Mouse (Mus musculus) forebrain, postnatal 0 days (tissue): ENCODE results near the gene Lamb3. TPM values are rescaled to one million over a fixed set of nuclear protein-coding genes. Genes with fewer than 3 reads are reported as not detected.

Experiments used
- ATAC-seq: fragments of 200-750 bp; cut with Nextera tagmentation; 2 replicates; pipeline ENCODE4 v1.8.0; 2017; ENCODE audit warnings: mild to moderate bottlenecking, moderate library complexity
- DNase-seq: peaks from one replicate; pipeline ENCODE4 v3.0.0-alpha.2; 2015
- H3K27ac ChIP-seq: fragments of 300-500 bp; sonication (generic); 2 replicates; pipeline ENCODE4 v1.5.1; 2014; ENCODE audit warnings: low read depth, mild to moderate bottlenecking, antibody characterized with exemption, low read length, moderate library complexity, mixed read lengths
- H3K27me3 ChIP-seq: fragments of 300-500 bp; sonication (generic); 2 replicates; pipeline ENCODE4 v1.6.1; 2014; ENCODE audit warnings: mild to moderate bottlenecking, low read length, mixed read lengths; ENCODE audit not compliant: insufficient read depth
- H3K36me3 ChIP-seq: fragments of 300-500 bp; sonication (generic); 2 replicates; pipeline ENCODE4 v1.6.1; 2014; ENCODE audit warnings: mild to moderate bottlenecking, moderate library complexity; ENCODE audit not compliant: insufficient read depth
- H3K4me1 ChIP-seq: fragments of 300-500 bp; sonication (generic); 2 replicates; pipeline ENCODE4 v1.6.1; 2014; ENCODE audit warnings: antibody characterized with exemption; ENCODE audit not compliant: insufficient read depth
- H3K4me2 ChIP-seq: fragments of 300-500 bp; sonication (generic); 2 replicates; pipeline ENCODE4 v1.6.1; 2014; ENCODE audit warnings: low read depth, mild to moderate bottlenecking, moderate library complexity
- H3K4me3 ChIP-seq: fragments of 300-500 bp; sonication (generic); 2 replicates; pipeline ENCODE4 v1.5.1; 2014; ENCODE audit warnings: low read depth, low read length, mixed read lengths
- H3K9ac ChIP-seq: fragments of 300-500 bp; sonication (generic); 2 replicates; pipeline ENCODE4 v1.6.1; 2014; ENCODE audit warnings: mild to moderate bottlenecking
- H3K9me3 ChIP-seq: fragments of 300-500 bp; sonication (generic); 2 replicates; pipeline ENCODE4 v1.6.1; 2016; ENCODE audit warnings: low read length
- CTCF ChIP-seq: sonication (generic); IDR thresholded peaks from 2 replicates; pipeline ENCODE4 v1.5.1; 2016; ENCODE audit warnings: antibody characterized with exemption, control low read depth, low read depth
- WGBS: fragments of 180-500 bp; shearing (Covaris S2); extraction: QIAGEN DNeasy Blood & Tissue Kit; methylation state at CpG from one replicate; pipeline ENCODE4 v1.1.7; 2014; 5-methylcytosine and 5-hydroxymethylcytosine counted together
- polyA plus RNA-seq: library from polyadenylated mRNA; unstranded; fragments of >200 nt; fragmentation: Nextera tagmentation; extraction: Ambion mirVana; gene quantifications from 2 replicates; pipeline ENCODE4 v1.2.1, GENCODE M21; 2015
- total RNA-seq: library from RNA; depleted of rRNA; stranded (reverse); fragments of >200 nt; gene quantifications from 2 replicates; pipeline ENCODE4 v1.2.3, GENCODE M21; 2014

Lamb3 gene
- total and polyA plus RNA-seq, 2 experiments from 2014 or later, result 1.1 to 1.5 TPM

DNA sequence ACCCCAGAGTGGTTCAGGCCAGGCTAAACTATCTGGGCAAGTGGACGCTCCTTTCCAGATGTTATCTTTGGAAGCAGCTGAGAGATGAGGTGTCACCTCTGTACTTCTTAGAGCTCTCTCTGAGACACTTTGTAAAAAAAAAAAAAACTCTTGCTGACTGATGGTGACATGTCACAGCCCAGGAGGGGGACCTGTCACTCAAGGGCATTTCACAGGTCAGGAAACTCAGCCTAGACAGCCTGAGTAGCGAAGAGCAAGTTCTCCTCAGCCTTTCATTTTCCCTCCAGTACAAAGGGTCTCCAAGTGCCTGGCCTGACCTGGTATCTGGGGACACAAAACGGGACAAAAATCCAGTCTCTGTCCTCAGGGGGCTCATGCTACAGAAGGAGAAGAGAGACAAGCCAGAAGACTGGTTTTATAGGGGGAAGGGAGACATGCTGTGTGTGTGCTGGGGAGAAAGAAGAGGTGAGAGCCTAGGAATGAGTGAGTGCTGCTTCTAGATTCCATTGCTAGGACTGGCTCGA is 130.3 kb downstream of the Lamb3 start:
- Histone ChIP-seq H3K9ac (no peak overlapping the region), H3K27me3 (no peaks in the 10 kb centered on the region), H3K9me3 (no peaks in the 10 kb centered on the region), H3K27ac (peak overlapping the region; percentile 72), H3K4me3 (no peak overlapping the region), H3K4me1 (peaks cover 18% of the 10 kb centered on the region), H3K36me3 (no peaks in the 10 kb centered on the region), H3K4me2 (no peak overlapping the region)
- no peak for TF ChIP-seq CTCF
- 51% methylated on average over 4 of the region's 4 CpGs for WGBS
- ATAC-seq, result no peak; the same call in 1 of the 2 replicates
- DNase-seq, result no peak

DNA sequence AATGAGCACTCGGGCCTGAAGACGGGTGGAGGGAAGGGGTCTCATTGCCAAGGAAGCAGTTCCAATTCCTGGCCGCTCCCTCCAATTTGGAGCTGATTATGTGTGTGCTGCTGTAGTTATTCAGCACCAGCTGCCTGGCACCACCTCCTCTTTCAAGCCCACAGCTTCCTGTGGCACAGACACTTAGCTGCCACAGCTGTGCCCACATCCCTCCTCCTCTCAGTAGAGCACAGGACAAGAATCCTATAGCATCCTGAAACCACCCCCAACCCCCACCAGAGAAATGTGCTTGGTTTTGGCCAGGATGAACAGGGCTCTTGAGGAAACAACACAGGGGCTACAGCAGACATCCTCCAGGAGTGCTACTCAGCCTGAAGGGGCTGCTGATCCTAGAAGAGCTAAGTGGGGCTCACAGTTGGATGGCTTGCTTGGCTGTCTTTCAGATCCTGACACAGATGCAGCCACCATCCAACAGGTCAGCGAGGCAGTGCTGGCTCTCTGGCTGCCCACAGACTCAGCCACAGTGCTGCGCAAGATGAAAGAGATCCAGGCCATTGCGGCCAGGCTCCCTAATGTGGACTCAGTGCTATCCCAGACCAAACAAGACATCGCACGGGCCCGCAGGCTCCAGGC is 131.0 kb downstream of the Lamb3 start:
- Histone ChIP-seq H3K4me2 (no peak overlapping the region), H3K9me3 (no peaks in the 10 kb centered on the region), H3K27ac (peak overlapping the region; percentile 77), H3K36me3 (no peaks in the 10 kb centered on the region), H3K4me3 (no peak overlapping the region), H3K27me3 (no peaks in the 10 kb centered on the region), H3K9ac (0 out of 2 replicates have a peak overlapping the region, but pooled peaks have one; percentile 22), H3K4me1 (peaks cover 18% of the 10 kb centered on the region)
- ATAC-seq (peak; percentile 94), DNase-seq (peak; percentile 77)
- no peak; the same call in 1 of the 2 replicates for TF ChIP-seq CTCF
- 48% methylated on average over 9 of the region's 9 CpGs for WGBS

DNA sequence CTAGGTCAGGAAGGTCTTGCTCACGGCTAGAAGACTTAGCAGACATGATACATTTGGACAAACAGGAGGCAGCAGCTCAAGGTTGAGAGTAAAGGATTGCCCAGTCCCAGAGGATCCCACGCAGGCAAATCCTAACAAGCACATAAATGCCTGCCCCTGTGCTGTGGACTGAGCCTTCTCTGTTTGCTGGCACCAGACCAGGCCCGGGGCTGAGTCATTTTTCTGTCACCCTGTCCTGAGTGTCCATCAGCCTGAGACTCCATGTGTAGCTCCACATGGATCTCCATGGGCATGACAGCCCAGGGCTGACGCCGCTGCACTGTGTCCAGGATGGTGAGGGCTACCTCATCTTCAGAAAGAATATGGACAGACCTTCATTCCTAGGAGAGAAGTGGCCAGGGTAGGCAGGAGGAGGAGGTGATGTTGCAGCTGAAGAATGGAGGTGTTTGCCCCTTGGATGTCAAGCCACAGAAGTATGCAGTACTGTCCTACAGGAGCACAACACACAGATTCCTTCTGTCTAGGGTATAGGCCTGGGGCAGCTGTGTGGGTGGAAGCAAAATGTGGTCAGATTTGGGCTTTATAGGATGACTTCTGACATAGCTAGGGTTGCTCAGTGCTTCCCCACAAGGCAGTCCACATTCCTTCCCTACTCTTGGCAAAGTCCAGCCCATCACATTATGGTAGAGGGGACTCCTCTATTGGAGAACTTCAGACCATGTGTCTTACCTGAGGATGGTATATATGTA is 134.9 kb downstream of the Lamb3 start:
- H3K9me3 ChIP-seq, result no peaks in the 10 kb centered on the region
- DNase-seq (no peak), ATAC-seq (no peak)
- peaks cover 13% of the 10 kb centered on the region for H3K36me3 ChIP-seq
- no peak overlapping the region for H3K27ac ChIP-seq
- no peak for TF ChIP-seq CTCF
- no peak overlapping the region for H3K9ac ChIP-seq
- no peaks in the 10 kb centered on the region for H3K27me3 ChIP-seq
- H3K4me1 ChIP-seq, result peaks cover 14% of the 10 kb centered on the region
- H3K4me3 ChIP-seq, result no peak overlapping the region
- 92% methylated on average over 5 of the region's 5 CpGs for WGBS
- H3K4me2 ChIP-seq, result no peak overlapping the region

DNA sequence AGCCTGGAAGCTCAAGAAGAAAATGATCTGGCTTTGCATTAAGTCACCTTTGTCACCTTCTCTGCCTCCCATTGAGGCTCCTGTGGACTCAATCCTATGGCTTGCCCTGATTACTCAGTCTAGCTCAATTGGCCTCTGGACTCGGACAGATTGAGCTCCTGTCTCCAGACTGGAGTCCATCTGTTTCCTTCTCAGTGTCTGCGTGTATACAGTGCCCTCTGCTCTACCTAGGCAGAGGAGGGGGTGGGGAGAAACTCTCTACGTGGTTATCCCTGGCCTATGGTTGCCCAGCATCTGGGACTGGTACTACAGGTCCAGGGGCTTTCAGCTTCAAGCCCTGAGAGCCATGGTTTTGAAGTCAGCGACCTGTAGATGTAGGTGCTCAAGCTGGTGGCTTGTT is 136.4 kb downstream of the Lamb3 start:
- WGBS, result 66% methylated on average over 4 of the region's 4 CpGs
- ATAC-seq, result no peak
- no peak overlapping the region for H3K4me3 ChIP-seq

DNA sequence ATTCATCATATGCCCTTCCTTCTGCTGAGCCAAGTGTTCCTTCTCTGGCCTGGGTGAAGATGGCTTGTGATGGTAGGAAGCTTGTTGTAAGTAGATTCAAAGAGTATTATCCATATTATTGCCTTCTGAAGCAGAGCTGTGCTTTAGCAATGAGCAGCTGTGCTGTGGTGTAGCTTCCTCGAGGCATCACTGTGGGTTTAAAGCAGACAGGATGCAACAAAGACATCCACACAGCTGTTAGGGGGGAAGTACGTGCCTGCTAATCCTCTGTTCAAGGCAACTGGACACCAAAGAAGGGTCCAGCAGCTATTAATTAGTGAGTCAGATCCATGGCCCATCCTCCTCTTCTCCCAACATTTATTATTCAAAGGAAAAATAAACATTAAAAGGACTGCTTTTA is 137.5 kb downstream of the Lamb3 start:
- no peak overlapping the region for H3K27ac ChIP-seq
- no peak overlapping the region for H3K4me2 ChIP-seq
- TF ChIP-seq CTCF, result no peak
- no peaks in the 10 kb centered on the region for H3K9me3 ChIP-seq
- no peaks in the 10 kb centered on the region for H3K4me1 ChIP-seq
- peaks cover 24% of the 10 kb centered on the region for H3K36me3 ChIP-seq
- ATAC-seq, result peak; percentile 34; the same call in 1 of the 2 replicates
- DNase-seq, result no peak
- H3K9ac ChIP-seq, result no peak overlapping the region
- WGBS, result 13% methylated on average over 2 of the region's 2 CpGs
- no peak overlapping the region for H3K4me3 ChIP-seq
- no peaks in the 10 kb centered on the region for H3K27me3 ChIP-seq

More for the DNA sequence above, 136.4 kb downstream of the Lamb3 start:
- H3K9me3 ChIP-seq, result no peaks in the 10 kb centered on the region
- no peak overlapping the region for H3K27ac ChIP-seq
- no peaks in the 10 kb centered on the region for H3K27me3 ChIP-seq
- peaks cover 14% of the 10 kb centered on the region for H3K36me3 ChIP-seq
- no peak for DNase-seq
- H3K4me2 ChIP-seq, result no peak overlapping the region
- no peak for TF ChIP-seq CTCF
- H3K4me1 ChIP-seq, result peaks cover 4% of the 10 kb centered on the region; the same call in 1 of the 2 replicates
- no peak overlapping the region for H3K9ac ChIP-seq

DNA sequence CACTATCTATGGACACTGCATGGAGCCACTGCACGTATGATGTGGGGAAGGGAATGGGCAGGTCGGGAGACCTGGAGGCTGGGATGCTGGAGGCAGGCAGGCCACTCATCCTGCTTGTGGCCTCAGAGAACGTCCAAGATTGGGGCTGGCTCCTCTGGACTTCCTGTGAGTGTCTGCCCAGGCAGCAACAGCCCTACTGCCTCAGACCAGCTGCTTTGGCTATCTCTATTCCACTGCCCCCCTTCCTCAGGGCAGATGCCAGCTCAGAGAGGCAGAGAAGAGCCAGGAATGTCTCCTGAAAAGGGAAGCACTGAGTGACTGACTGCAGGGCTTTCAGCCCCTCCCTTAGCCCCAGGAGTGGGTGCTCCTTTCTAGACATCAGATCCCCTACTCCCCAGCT is 139.4 kb downstream of the Lamb3 start:
- Histone ChIP-seq H3K27ac (no peak overlapping the region), H3K9me3 (no peaks in the 10 kb centered on the region), H3K9ac (no peak overlapping the region), H3K4me3 (no peak overlapping the region), H3K4me2 (no peak overlapping the region), H3K4me1 (no peaks in the 10 kb centered on the region), H3K27me3 (no peaks in the 10 kb centered on the region), H3K36me3 (peaks cover 42% of the 10 kb centered on the region)
- ATAC-seq (no peak), DNase-seq (no peak)
- WGBS, result 73% methylated on average over 3 of the region's 3 CpGs
- no peak for TF ChIP-seq CTCF
